Mouse (Mus musculus) neural tube, postnatal 0 days (tissue): ENCODE measurements around the gene Osbpl11. TPM values are rescaled to one million over a fixed set of nuclear protein-coding genes. Genes with fewer than 3 reads are reported as not detected.

Source experiments
- polyA plus RNA-seq: library from polyadenylated mRNA; unstranded; fragments of >200 nt; fragmentation: Nextera tagmentation; extraction: Ambion mirVana; gene quantifications from 2 replicates; pipeline ENCODE4 v1.2.1, GENCODE M21; 2015

The Osbpl11 gene
- polyA plus RNA-seq = 12.0 and 12.4 TPM in 2 replicates

GRCm38 (mm10) chr16:33184901-33185260, at the start of gene Osbpl11:
Gene Osbpl11 (plus strand): TSS chr16:33185071.

GRCm38 (mm10) chr16:33251194-33252051, 66.6 kb downstream of the Osbpl11 start, which contains the start of gene Snx4:
Gene Snx4 (plus strand): TSS chr16:33251442.

Other genes with a start within 250 kb of the Osbpl11 start
- 3.7 and 4.2 TPM in 2 replicates for gene Iqcg, start 128.9 kb upstream of the Osbpl11 start, polyA plus RNA-seq
- 455 and 520 TPM in 2 replicates for gene Rpl35a, start 128.6 kb upstream of the Osbpl11 start, polyA plus RNA-seq
- gene Lmln, start 122.5 kb upstream of the Osbpl11 start, polyA plus RNA-seq = 2.6 and 4.1 TPM in 2 replicates
- gene Snx4, start 66.4 kb downstream of the Osbpl11 start, polyA plus RNA-seq = 76.6 and 84.0 TPM in 2 replicates
- gene Zfp148, start 195.8 kb downstream of the Osbpl11 start, polyA plus RNA-seq = 37.5 and 38.5 TPM in 2 replicates